Mouse (Mus musculus): ENCODE measurements around the gene Bsn.
A peak's percentile ranks its signal among the peaks of the same experiment; 100 is the strongest.
"Not testable (repeated sequence)": the region's sequence is repeated elsewhere in the genome, so short reads cannot be mapped to it uniquely, and the experiment has no call there.

The Bsn gene

DNA sequence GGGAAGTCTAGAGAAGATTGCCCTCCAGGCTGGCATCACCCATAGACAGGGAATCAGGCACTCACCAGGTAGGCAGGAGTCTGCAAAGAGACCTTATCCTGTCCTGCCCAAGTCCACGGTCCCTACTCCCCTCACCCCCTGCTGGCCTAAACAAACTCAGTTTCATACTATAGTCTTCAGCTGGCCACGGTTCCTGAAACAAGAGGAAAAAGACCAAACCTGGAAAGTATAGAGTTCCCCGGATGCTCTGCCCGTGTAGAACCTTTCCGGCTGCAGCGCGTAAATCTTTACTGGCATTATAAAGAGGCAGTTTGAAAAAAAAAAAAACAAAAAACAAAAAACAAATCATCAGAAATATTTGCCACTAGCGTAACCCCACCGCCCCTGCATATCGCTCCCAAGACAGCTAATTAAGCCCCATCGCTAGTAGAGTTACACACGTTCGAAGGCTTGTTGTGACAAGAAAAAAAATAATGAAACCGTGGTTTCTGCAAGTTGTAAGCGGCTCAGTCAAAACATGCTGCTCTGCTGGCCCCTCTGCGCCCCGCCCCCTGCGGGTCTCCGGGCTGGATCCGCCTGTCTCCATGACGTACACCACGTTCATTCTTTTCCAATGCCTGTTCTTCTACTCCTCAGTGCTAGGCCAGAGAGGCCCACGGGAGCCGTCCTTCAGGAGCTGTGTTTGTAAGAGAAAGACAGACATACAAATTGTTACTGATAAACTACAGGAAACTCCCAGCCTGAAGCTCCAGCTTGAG, 6.9 kb upstream of the Bsn start:
- DNase-seq (ENCODE audit: low spot score), result no peak

- DNase-seq (ENCODE audit: low spot score), result not testable (repeated sequence)
Measured at GRCm38 (mm10) chr9:108196222-108196621, 6.0 kb upstream of the Bsn start.

GRCm38 (mm10) chr9:108189488-108189786, 747 bp downstream of the Bsn start:
- DNase-seq (ENCODE audit: low spot score), result no peak

GRCm38 (mm10) chr9:108189023-108189422, 1.2 kb downstream of the Bsn start:
- no peak for DNase-seq (ENCODE audit: low spot score)

GRCm38 (mm10) chr9:108188511-108188910, 1.7 kb downstream of the Bsn start:
- DNase-seq (ENCODE audit: low spot score), result no peak

DNA sequence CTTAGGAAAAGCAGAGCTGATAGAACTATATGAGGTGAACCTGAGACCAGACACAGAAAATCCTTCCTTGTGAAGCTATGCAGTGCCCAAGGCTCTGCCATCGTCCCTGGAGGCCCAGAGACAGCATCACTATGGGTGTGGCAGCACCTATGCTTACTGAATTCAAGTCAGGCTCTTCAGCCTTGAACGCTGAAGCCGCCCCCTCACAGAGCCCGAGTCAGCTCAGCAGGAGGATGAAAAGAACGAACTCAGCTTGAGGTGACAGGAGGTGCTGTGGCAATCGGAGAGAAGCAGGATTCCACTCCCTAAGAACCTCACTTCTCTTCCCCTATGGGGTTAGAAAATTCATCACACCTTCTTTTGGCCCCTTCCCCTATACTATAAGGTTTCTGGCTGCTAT, 2.6 kb downstream of the Bsn start:
- DNase-seq (ENCODE audit: low spot score), result no peak

GRCm38 (mm10) chr9:108185786-108186185, 4.4 kb downstream of the Bsn start:
- DNase-seq (ENCODE audit: low spot score), result no peak

GRCm38 (mm10) chr9:108183531-108183994, 6.6 kb downstream of the Bsn start:
- no peak for DNase-seq (ENCODE audit: low spot score)

- DNase-seq (ENCODE audit: low spot score), result no peak
Measured at GRCm38 (mm10) chr9:108182806-108183506, 7.2 kb downstream of the Bsn start.

GRCm38 (mm10) chr9:108178391-108178790, 11.8 kb downstream of the Bsn start:
- no peak for DNase-seq (ENCODE audit: low spot score)

DNA sequence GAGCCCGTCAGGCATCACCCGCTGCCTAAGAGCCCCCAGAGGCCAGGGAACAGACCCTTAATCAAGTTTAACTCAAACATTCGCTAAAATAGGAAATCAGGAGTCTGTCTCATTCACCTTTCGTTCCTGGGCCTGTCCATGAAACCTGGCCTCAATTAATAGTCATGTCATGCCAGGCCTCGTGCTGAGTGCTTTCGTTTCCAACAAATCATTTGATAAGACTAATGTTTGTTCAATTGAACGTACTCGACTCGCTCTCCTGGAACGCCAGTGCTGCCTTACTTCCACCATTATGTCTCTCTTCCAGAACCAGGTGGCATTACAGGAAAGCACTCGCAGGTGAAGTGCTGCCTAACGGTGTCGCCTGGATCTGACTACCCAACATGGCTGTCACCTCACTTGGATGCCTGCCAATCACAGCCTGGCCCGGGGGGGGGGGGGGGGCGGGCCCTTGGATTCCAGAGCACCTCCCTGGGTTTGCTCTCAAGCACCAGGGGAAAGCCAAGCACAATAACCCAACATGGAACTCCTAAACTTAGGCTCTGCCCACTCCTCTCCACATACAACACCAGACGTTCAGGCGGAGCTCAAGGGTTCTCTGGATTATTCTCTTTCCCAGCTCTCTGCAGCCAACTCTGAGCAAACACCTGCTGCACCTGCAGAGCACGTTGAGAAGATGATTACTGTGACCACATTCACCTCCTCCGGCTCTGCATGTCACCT, 14.9 kb downstream of the Bsn start:
- DNase-seq (ENCODE audit: low spot score), result no peak

DNA sequence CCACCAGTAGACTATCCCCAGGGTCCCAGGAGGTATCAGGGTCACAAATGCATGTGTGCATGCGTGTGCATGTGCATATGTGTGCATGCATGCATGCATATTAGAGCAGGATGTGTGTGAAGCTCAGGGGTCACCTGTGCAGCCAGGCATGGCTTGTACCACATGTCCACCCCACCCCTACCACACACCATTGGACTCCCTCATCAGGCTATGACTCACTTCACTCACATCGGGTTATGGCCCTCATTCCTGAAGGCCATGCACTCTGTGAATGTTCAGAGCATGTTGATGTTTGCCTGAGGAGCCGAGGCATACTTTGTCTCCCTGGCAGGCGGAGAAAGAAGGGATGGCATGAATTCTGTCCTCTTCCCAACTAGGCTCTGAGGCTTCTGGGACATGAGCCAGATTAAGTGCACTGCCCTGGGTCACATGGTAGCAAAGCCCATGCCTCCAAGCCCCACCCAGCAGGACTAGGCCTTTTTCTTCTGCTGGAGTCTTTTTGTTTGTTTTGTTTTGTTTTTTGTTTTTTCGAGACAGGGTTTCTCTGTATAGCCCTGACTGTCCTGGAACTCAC, 17.3 kb downstream of the Bsn start:
- DNase-seq (ENCODE audit: low spot score), result peak; percentile 97

DNA sequence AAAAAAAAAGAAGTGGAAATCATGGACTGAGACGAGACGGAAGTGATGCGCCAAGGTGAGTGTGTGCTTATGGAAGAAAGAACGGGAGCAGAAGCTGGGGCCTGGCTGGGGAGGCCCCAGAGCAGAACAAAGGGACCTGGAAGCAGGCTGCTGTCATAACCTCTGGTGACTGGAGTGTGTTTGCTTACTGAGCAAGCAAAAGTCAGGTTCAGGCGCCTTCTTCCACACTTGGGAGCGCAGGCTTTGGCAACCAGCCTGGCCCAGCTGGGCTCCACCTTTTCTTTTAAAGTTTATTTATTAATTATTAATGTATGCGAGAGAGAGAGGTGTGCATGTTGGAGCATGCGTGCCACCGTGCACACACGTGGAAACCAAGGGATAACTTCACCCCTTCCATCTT, 20.4 kb downstream of the Bsn start:
- no peak for DNase-seq (ENCODE audit: low spot score)

- DNase-seq (ENCODE audit: low spot score), result no peak
Measured at GRCm38 (mm10) chr9:108165143-108165542, 25.0 kb downstream of the Bsn start.

GRCm38 (mm10) chr9:108163646-108164284, 26.4 kb downstream of the Bsn start:
- DNase-seq (ENCODE audit: low spot score), result no peak

GRCm38 (mm10) chr9:108157891-108158290, 32.3 kb downstream of the Bsn start:
- no peak for DNase-seq (ENCODE audit: low spot score)

- no peak for DNase-seq (ENCODE audit: low spot score)
Measured at GRCm38 (mm10) chr9:108157451-108157850, 32.7 kb downstream of the Bsn start.

GRCm38 (mm10) chr9:108156786-108157185, 33.4 kb downstream of the Bsn start:
- DNase-seq (ENCODE audit: low spot score), result no peak

DNA sequence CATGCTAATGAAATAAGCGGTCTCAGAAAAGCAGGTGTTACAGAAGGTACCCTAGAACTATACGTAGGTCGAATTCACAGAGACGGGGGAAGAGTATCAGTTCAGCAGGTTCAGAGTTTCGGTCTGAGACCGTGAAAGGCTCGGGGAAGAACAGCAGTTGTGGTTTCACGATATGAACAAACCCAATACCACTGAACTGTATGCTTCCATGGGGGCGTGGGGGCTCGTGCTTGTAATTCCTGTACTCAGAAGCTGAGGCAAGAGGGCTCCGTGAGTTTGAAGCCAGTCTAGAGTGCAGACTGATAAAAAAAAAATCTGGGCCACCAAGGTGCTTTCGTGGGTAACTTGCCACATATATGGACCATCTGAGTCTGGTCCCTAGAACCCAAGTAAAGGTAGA, 35.4 kb downstream of the Bsn start:
- DNase-seq (ENCODE audit: low spot score), result no peak

GRCm38 (mm10) chr9:108153516-108154448, 36.4 kb downstream of the Bsn start:
- peak; percentile 53 for DNase-seq (ENCODE audit: low spot score)

DNA sequence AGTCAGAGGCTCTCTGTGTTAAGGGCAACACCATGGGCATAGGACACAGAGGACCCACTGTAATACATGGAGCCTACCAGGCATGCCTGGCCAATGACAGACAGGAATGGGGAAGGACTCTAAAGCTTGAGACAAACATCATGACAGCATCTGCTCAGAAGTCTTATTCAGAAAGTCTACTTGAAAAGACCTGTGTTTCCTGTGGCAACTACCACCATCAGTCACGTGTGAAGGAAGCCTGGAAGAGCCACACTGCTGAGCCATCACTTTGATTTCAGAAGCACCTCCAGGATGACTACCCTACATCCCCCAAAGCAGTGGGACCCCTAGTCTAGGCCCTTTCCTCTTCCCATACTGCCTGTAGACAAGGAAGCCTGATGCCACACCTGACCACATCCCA, 39.7 kb downstream of the Bsn start:
- no peak for DNase-seq (ENCODE audit: low spot score)
